Comparison of ENCODE assay signal across 10 mouse cellular contexts in genomic region chr19:60417611-60418010, GRCm38 (mm10). TPM values are rescaled to one million over a fixed set of nuclear protein-coding genes. Genes with fewer than 3 reads are reported as not detected.
A peak's percentile ranks its signal among the peaks of the same experiment; 100 is the strongest.
DNase-seq lines count a peak whose midpoint lies in the region; ATAC-seq and TF ChIP-seq lines count a peak whose summit lies in the region.
"Had no signal": no experiment of that assay in that cellular context is flagged by ENCODE, and none has a peak within 500 bp of the region (broad histone marks: within the 10 kb centered on the region; RNA-seq: fewer than 3 reads in every experiment).

No protein-coding gene starts in this region.

- DNase-seq in ES-E14 (ENCODE audit: low read depth, low spot score), result peak; percentile 17
- peak; percentile 33 for DNase-seq in embryonic facial prominence, embryonic 10.5 days (ENCODE audit: low spot score)
- DNase-seq in liver, adult 2 months (ENCODE audit: extremely low read depth, low read depth, low spot score), result no peak
- DNase-seq in cerebellum, adult 11 months, result no peak
- no peak for DNase-seq in lung, postnatal 10 days
- no peak for DNase-seq in urinary bladder, postnatal 14 days (ENCODE audit: low spot score)

- no peaks in the 10 kb centered on the region for H3K4me1 ChIP-seq in intestine, postnatal 0 days (replicated peaks; ENCODE audit: control insufficient read depth, insufficient read depth, low read length)
- H3K4me1 ChIP-seq in intestine, embryonic 16.5 days (ENCODE audit: control insufficient read depth, insufficient read depth, low read length), result no peaks in the 10 kb centered on the region
- no peaks in the 10 kb centered on the region for H3K4me1 ChIP-seq in ES-E14 (ENCODE audit: control insufficient read depth in 2 of 2, insufficient read depth in 2 of 2, low read length in 2 of 2, poor library complexity in 1 of 2)
- H3K4me1 ChIP-seq in embryonic facial prominence, embryonic 10.5 days, result no peaks in the 10 kb centered on the region
- no peaks in the 10 kb centered on the region for H3K4me1 ChIP-seq in liver, adult 2 months (ENCODE audit: control insufficient read depth, insufficient read depth, low read length)
- H3K4me1 ChIP-seq: neural tube, embryonic 12.5 days had no signal

- no peaks in the 10 kb centered on the region for H3K27me3 ChIP-seq in intestine, postnatal 0 days (replicated peaks; ENCODE audit: control insufficient read depth, insufficient read depth, low read length)
- no peaks in the 10 kb centered on the region for H3K27me3 ChIP-seq in intestine, embryonic 16.5 days (replicated peaks; ENCODE audit: control insufficient read depth, insufficient read depth, low read length)
- no peaks in the 10 kb centered on the region for H3K27me3 ChIP-seq in embryonic facial prominence, embryonic 10.5 days (replicated peaks; ENCODE audit: low read depth, poor library complexity, severe bottlenecking)
- H3K27me3 ChIP-seq in liver, adult 2 months (ENCODE audit: control insufficient read depth, insufficient read depth, low read length), result no peaks in the 10 kb centered on the region
- H3K27me3 ChIP-seq: neural tube, embryonic 12.5 days had no signal

- TF ChIP-seq CTCF in intestine, postnatal 0 days (IDR thresholded peaks at IDR 0.05; ENCODE audit: low read depth), result peak; percentile 66
- 0 out of 2 replicates have a peak, but pooled peaks have one; percentile 14 for TF ChIP-seq CTCF in liver, adult 2 months (IDR thresholded peaks at IDR 0.05; ENCODE audit: low read depth, low read length)

- no peak overlapping the region for H3K4me2 ChIP-seq in intestine, postnatal 0 days (replicated peaks; ENCODE audit: low read depth)
- no peak overlapping the region for H3K4me2 ChIP-seq in intestine, embryonic 16.5 days (ENCODE audit: low read depth, low read length)
- H3K4me2 ChIP-seq: neural tube, embryonic 12.5 days had no signal

- 60% methylated on average over 1 of the region's 1 CpGs for WGBS in intestine, postnatal 0 days
- WGBS in intestine, embryonic 16.5 days, result 58% methylated on average over 1 of the region's 1 CpGs
- 57% methylated on average over 1 of the region's 1 CpGs for WGBS in embryonic facial prominence, embryonic 10.5 days
- 63% methylated on average over 1 of the region's 1 CpGs for WGBS in liver, adult 2 months

- in situ Hi-C loops in ES-E14 (cut with MboI; ENCODE audit: low sequenced_read_pairs in 2 of 2, unreplicated experiment in 2 of 2), result no loop called here

- H3K27ac ChIP-seq in intestine, postnatal 0 days (ENCODE audit: low read depth, low read length), result no peak overlapping the region
- no peak overlapping the region for H3K27ac ChIP-seq in intestine, embryonic 16.5 days (ENCODE audit: low read length)
- H3K27ac ChIP-seq in ES-E14 (ENCODE audit: insufficient read depth, low read depth, low read length, poor library complexity, severe bottlenecking), result no peak overlapping the region
- no peak overlapping the region for H3K27ac ChIP-seq in embryonic facial prominence, embryonic 10.5 days (replicated peaks)
- no peak overlapping the region for H3K27ac ChIP-seq in liver, adult 2 months (replicated peaks; ENCODE audit: insufficient read depth, low read depth, low read length)
- H3K27ac ChIP-seq: neural tube, embryonic 12.5 days had no signal

- no peaks in the 10 kb centered on the region for H3K36me3 ChIP-seq in intestine, postnatal 0 days (ENCODE audit: control insufficient read depth, insufficient read depth)
- H3K36me3 ChIP-seq in intestine, embryonic 16.5 days (ENCODE audit: control insufficient read depth, insufficient read depth, low read length), result no peaks in the 10 kb centered on the region
- no peaks in the 10 kb centered on the region for H3K36me3 ChIP-seq in ES-E14 (ENCODE audit: control insufficient read depth, insufficient read depth, low read length, poor library complexity, severe bottlenecking)
- no peaks in the 10 kb centered on the region for H3K36me3 ChIP-seq in embryonic facial prominence, embryonic 10.5 days (replicated peaks)
- H3K36me3 ChIP-seq in liver, adult 2 months (ENCODE audit: control insufficient read depth, insufficient read depth, low read length), result no peaks in the 10 kb centered on the region
- H3K36me3 ChIP-seq: neural tube, embryonic 12.5 days had no signal

- no peaks in the 10 kb centered on the region for H3K79me2 ChIP-seq in liver, adult 2 months (ENCODE audit: control insufficient read depth, insufficient read depth, low read length)

- TF ChIP-seq POLR2A in liver, adult 2 months (IDR thresholded peaks at IDR 0.05; ENCODE audit: extremely low read depth, insufficient read depth, low read length), result no peak

- no peak overlapping the region for H3K9ac ChIP-seq in intestine, postnatal 0 days (ENCODE audit: low read depth, low read length)
- H3K9ac ChIP-seq in intestine, embryonic 16.5 days (ENCODE audit: low read depth, low read length), result no peak overlapping the region
- H3K9ac ChIP-seq in ES-E14 (ENCODE audit: insufficient read depth, low read depth, low read length, poor library complexity, severe bottlenecking), result no peak overlapping the region
- no peak overlapping the region for H3K9ac ChIP-seq in liver, adult 2 months (ENCODE audit: low read depth, low read length)
- H3K9ac ChIP-seq: neural tube, embryonic 12.5 days had no signal

- H3K4me3 ChIP-seq in intestine, postnatal 0 days (ENCODE audit: low read depth, low read length), result no peak overlapping the region
- no peak overlapping the region for H3K4me3 ChIP-seq in intestine, embryonic 16.5 days (ENCODE audit: low read length)
- H3K4me3 ChIP-seq in ES-E14 (ENCODE audit: insufficient read depth in 1 of 2, low read depth in 1 of 2, low read length in 2 of 2, poor library complexity in 1 of 2, severe bottlenecking in 1 of 2), result no peak overlapping the region
- H3K4me3 ChIP-seq in embryonic facial prominence, embryonic 10.5 days, result no peak overlapping the region
- no peak overlapping the region for H3K4me3 ChIP-seq in liver, adult 2 months (ENCODE audit: insufficient read depth, low read depth, low read length)
- H3K4me3 ChIP-seq: neural tube, embryonic 12.5 days had no signal

- no peak for ATAC-seq in intestine, postnatal 0 days
- ATAC-seq in intestine, embryonic 16.5 days, result no peak

- H3K9me3 ChIP-seq in intestine, postnatal 0 days (ENCODE audit: control insufficient read depth), result no peaks in the 10 kb centered on the region
- no peaks in the 10 kb centered on the region for H3K9me3 ChIP-seq in intestine, embryonic 16.5 days (ENCODE audit: control insufficient read depth, low read length)
- no peaks in the 10 kb centered on the region for H3K9me3 ChIP-seq in ES-E14 (ENCODE audit: control insufficient read depth, insufficient read depth, low read depth, low read length)
- no peaks in the 10 kb centered on the region for H3K9me3 ChIP-seq in embryonic facial prominence, embryonic 10.5 days
- H3K9me3 ChIP-seq: neural tube, embryonic 12.5 days had no signal

TF ChIP-seq in ES-E14, 5 proteins besides CTCF, POLR2A, EP300 and RAD21:
- TF ChIP-seq ZC3H11A (IDR thresholded peaks at IDR 0.05; ENCODE audit: borderline replicate concordance, low read depth, low read length), result no peak
- no peak for TF ChIP-seq HCFC1 (IDR thresholded peaks at IDR 0.05; ENCODE audit: borderline replicate concordance, insufficient read depth, low read length)
- no peak for TF ChIP-seq ZNF384 (IDR thresholded peaks at IDR 0.05; ENCODE audit: low read depth, low read length)
- no peak for TF ChIP-seq MAFK (IDR thresholded peaks at IDR 0.05; ENCODE audit: insufficient read depth, low read depth, low read length)
- TF ChIP-seq CHD2 (IDR thresholded peaks at IDR 0.05; ENCODE audit: low read depth, low read length), result no peak

RNA-seq across cellular contexts. Expression of gene Prlhr, which starts 50.5 kb away (rescaled TPM):
- not detected in 2 replicates for polyA plus RNA-seq in intestine, postnatal 0 days (2015; fragmentation: Nextera tagmentation; extraction: Ambion mirVana)
- not detected in 2 replicates for polyA plus RNA-seq in intestine, embryonic 16.5 days (2015; fragmentation: Nextera tagmentation; extraction: Ambion mirVana)
- not detected in 2 replicates for total RNA-seq in ES-E14 (2012; rRNA removed)
- not detected in 2 replicates for polyA plus RNA-seq in embryonic facial prominence, embryonic 10.5 days (2016; fragmentation: Nextera tagmentation; extraction: Ambion mirVana)
- total RNA-seq in liver, adult 2 months (2014; rRNA removed), result not detected in 2 replicates
- polyA plus RNA-seq in liver, adult 2 months (2012; rRNA removed), result not detected in 2 replicates
- polyA plus RNA-seq: intestine, embryonic 14.5 days; neural tube, embryonic 12.5 days had no signal

Comparison
In these comparisons a context has a peak if more than half of its experiments do, and no peak if none do; other contexts are left out.
1. DNase-seq: peak in ES-E14 (single experiment) and embryonic facial prominence, embryonic 10.5 days (single experiment); none in liver, adult 2 months (single experiment), cerebellum, adult 11 months (single experiment), lung, postnatal 10 days (single experiment) and urinary bladder, postnatal 14 days (single experiment).